Mouse (Mus musculus) ES-E14 (cell line): Measurements from ENCODE around the gene Ackr2.

Source experiments
- CHD2 ChIP-seq: IDR thresholded peaks from 2 replicates; pipeline ENCODE4 v1.6.1; 2014; ENCODE audit warnings: mild to moderate bottlenecking, low read depth, low read length, inconsistent platforms
- MAFK ChIP-seq: IDR thresholded peaks from 2 replicates; pipeline ENCODE4 v1.6.1; 2014; ENCODE audit warnings: mild to moderate bottlenecking, low read depth, low read length, inconsistent platforms; ENCODE audit not compliant: insufficient read depth
- ZC3H11A ChIP-seq: IDR thresholded peaks from 2 replicates; pipeline ENCODE4 v1.6.1; 2012; ENCODE audit warnings: low read depth, mild to moderate bottlenecking, inconsistent platforms, low read length, borderline replicate concordance
- ZNF384 ChIP-seq: IDR thresholded peaks from 2 replicates; pipeline ENCODE4 v1.6.1; 2012; ENCODE audit warnings: low read depth, low read length, inconsistent platforms

DNA sequence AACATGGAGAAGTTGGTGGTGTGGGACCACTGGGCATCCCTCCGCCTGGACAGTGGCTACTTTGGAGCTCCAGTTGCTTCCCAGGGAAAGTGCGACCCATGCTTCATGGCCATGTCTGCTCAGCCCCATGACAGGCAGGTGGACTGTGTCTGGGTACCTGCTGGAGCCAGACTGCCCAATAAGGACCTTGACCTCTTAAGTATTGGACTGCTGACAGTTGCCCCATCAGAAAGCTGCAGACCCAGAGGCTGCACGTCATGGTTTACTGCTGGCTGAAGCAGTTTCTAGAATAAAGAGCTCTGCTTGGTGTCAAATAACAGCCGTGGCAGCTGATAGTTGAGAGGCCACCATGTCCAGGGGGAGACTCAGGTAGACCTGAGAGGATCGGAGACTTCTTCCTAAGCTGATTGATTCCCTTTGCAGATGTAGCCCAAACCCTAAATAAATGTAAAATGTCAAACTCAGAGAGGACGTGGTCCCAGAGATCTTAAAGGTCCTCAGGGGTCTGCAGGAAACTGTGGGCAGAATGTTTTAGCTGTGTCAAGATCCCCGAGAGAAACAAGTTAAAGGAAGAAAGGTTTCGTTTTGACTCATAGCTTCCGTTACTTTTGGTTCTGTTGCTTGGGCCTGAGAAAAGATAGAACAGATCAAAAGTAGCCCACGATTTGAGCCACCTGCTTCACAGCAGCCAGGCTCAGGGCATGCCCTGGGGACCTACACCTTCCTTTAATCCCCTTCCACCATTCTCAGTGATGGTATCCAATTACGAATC is 28.7 kb downstream of the Ackr2 start:
- TF ChIP-seq ZC3H11A (no peak), CHD2 (no peak), ZNF384 (no peak), MAFK (no peak)
